8 mouse cellular contexts compared by ENCODE assay signal in the genomic region with DNA sequence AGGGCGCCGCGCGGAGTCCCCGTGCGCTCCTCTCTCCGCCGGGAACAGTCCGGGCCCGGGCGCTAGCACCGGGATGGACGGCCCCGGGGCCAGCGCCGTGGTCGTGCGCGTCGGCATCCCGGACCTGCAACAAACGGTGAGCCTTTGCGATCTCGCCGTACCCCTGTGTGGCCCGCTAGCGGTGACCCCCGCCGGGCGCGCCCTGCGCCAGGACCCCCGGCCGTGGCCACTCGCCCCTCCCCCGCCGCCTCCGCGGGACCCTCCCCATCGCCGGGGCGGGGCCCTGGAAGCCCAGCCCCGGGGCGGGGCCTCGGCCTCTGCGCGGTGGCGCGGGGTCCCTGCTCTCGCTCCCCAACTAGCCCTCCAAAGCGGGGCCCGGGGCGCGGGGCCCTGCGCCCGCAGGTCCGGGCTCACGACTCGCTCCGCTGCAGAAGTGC. TPM values are rescaled to one million over a fixed set of nuclear protein-coding genes. Genes with fewer than 3 reads are reported as not detected.
A peak's percentile ranks its signal among the peaks of the same experiment; 100 is the strongest.
DNase-seq lines count a peak whose midpoint lies in the region; ATAC-seq and TF ChIP-seq lines count a peak whose summit lies in the region.

No protein-coding gene starts in this region.

- no peak for DNase-seq in lung, adult 18-20 months
- peak; percentile 79 to 84 for DNase-seq in cerebellum, postnatal 25 days
- peak; percentile 82 for DNase-seq in kidney, postnatal 10 days
- peak; percentile 75 for DNase-seq in mesoderm, embryonic 11.5 days (ENCODE audit: low read depth, low spot score)
- peak; percentile 33 for DNase-seq in stomach, postnatal 0 days (ENCODE audit: low spot score)
- DNase-seq in adipocyte (ENCODE audit: low spot score), result no peak

- peak overlapping the region; percentile 60 for H3K9ac ChIP-seq in lung, embryonic 15.5 days
- H3K9ac ChIP-seq in heart, embryonic 11.5 days (ENCODE audit: low read depth, low read length), result peak overlapping the region; percentile 73
- H3K9ac ChIP-seq in stomach, postnatal 0 days (ENCODE audit: low read length), result peak overlapping the region; percentile 60

- H3K27ac ChIP-seq in lung, embryonic 15.5 days, result peak overlapping the region; percentile 36; the same call in 1 of the 2 replicates
- peak overlapping the region; percentile 59; the same call in 1 of the 2 replicates for H3K27ac ChIP-seq in heart, embryonic 11.5 days (ENCODE audit: low read depth, low read length)
- H3K27ac ChIP-seq in stomach, postnatal 0 days (replicated peaks), result no peak overlapping the region

- peaks cover 5% of the 10 kb centered on the region; the same call in 1 of the 2 replicates for H3K36me3 ChIP-seq in lung, embryonic 15.5 days
- peaks cover 2% of the 10 kb centered on the region; the same call in 1 of the 2 replicates for H3K36me3 ChIP-seq in heart, embryonic 11.5 days (ENCODE audit: control insufficient read depth, insufficient read depth, low read length)
- no peaks in the 10 kb centered on the region for H3K36me3 ChIP-seq in stomach, postnatal 0 days (ENCODE audit: control insufficient read depth, insufficient read depth, low read length)

- H3K4me2 ChIP-seq in lung, embryonic 15.5 days, result peak overlapping the region; percentile 92
- peak overlapping the region; percentile 92 for H3K4me2 ChIP-seq in heart, embryonic 11.5 days
- H3K4me2 ChIP-seq in stomach, postnatal 0 days (replicated peaks; ENCODE audit: low read depth), result peak overlapping the region; percentile 94

- ATAC-seq in lung, embryonic 15.5 days (ENCODE audit: borderline replicate concordance, extremely low read depth, low FRiP score, low TSS enrichment), result peak; percentile 75
- ATAC-seq in heart, embryonic 11.5 days (replicated peaks; ENCODE audit: insufficient number of reproducible peaks, low FRiP score, low TSS enrichment), result peak; percentile 64
- peak; percentile 53; the same call in 1 of the 2 replicates for ATAC-seq in stomach, postnatal 0 days (ENCODE audit: low FRiP score, low TSS enrichment)

- no peak for TF ChIP-seq EP300 in stomach, postnatal 0 days (optimal IDR thresholded peaks at IDR 0.05)

- H3K9me3 ChIP-seq in lung, embryonic 15.5 days, result no peaks in the 10 kb centered on the region
- H3K9me3 ChIP-seq in heart, embryonic 11.5 days (replicated peaks; ENCODE audit: control insufficient read depth, low read length), result no peaks in the 10 kb centered on the region
- H3K9me3 ChIP-seq in stomach, postnatal 0 days (ENCODE audit: control insufficient read depth, low read length), result no peaks in the 10 kb centered on the region

- WGBS in lung, embryonic 15.5 days, result 0% methylated on average over 15 of the region's 60 CpGs
- 1% methylated on average over 17 of the region's 60 CpGs for WGBS in heart, embryonic 11.5 days (ENCODE audit: insufficient replicate concordance)
- under 1% methylated on average over 26 of the region's 60 CpGs for WGBS in stomach, postnatal 0 days

- peaks cover 32% of the 10 kb centered on the region for H3K27me3 ChIP-seq in lung, embryonic 15.5 days
- peaks cover 43% of the 10 kb centered on the region for H3K27me3 ChIP-seq in heart, embryonic 11.5 days (ENCODE audit: control insufficient read depth, insufficient read depth, low read length)
- no peaks in the 10 kb centered on the region; the same call in 1 of the 2 replicates for H3K27me3 ChIP-seq in stomach, postnatal 0 days (ENCODE audit: control insufficient read depth, insufficient read depth, low read length)

- peak overlapping the region; percentile 79 for H3K4me3 ChIP-seq in lung, embryonic 15.5 days
- H3K4me3 ChIP-seq in heart, embryonic 11.5 days (ENCODE audit: low read depth, low read length), result peak overlapping the region; percentile 83
- H3K4me3 ChIP-seq in stomach, postnatal 0 days (ENCODE audit: low read depth, low read length), result peak overlapping the region; percentile 67

- no peak for TF ChIP-seq CTCF in stomach, postnatal 0 days (IDR thresholded peaks at IDR 0.05; ENCODE audit: low read depth)

- H3K4me1 ChIP-seq in lung, embryonic 15.5 days, result peaks cover 24% of the 10 kb centered on the region
- peaks cover 11% of the 10 kb centered on the region for H3K4me1 ChIP-seq in heart, embryonic 11.5 days (ENCODE audit: control insufficient read depth, insufficient read depth, low read length)
- no peaks in the 10 kb centered on the region for H3K4me1 ChIP-seq in stomach, postnatal 0 days (replicated peaks; ENCODE audit: control insufficient read depth, insufficient read depth)

RNA-seq across cellular contexts. Expression of a gene that starts 0.4 kb away (rescaled TPM):
- polyA plus RNA-seq in lung, embryonic 15.5 days (2015; fragmentation: Nextera tagmentation; extraction: Ambion mirVana), result 2.5 and 2.8 TPM in 2 replicates
- polyA plus RNA-seq in heart, embryonic 11.5 days (2014; fragmentation: Nextera tagmentation; extraction: Ambion mirVana), result 2.1 and 2.7 TPM in 2 replicates
- 0.35 and 0.40 TPM in 2 replicates for polyA plus RNA-seq in stomach, postnatal 0 days (2015; fragmentation: Nextera tagmentation; extraction: Ambion mirVana)

RNA-seq across cellular contexts. Expression of a gene that starts 22.6 kb away (rescaled TPM):
- 21.5 and 22.7 TPM in 2 replicates for polyA plus RNA-seq in lung, embryonic 15.5 days (2015; fragmentation: Nextera tagmentation; extraction: Ambion mirVana)
- polyA plus RNA-seq in heart, embryonic 11.5 days (2014; fragmentation: Nextera tagmentation; extraction: Ambion mirVana), result 9.4 TPM in 2 replicates
- 10.3 and 11.1 TPM in 2 replicates for polyA plus RNA-seq in stomach, postnatal 0 days (2015; fragmentation: Nextera tagmentation; extraction: Ambion mirVana)

RNA-seq across cellular contexts. Expression of a gene that starts 46.1 kb away (rescaled TPM):
- polyA plus RNA-seq in lung, embryonic 15.5 days (2015; fragmentation: Nextera tagmentation; extraction: Ambion mirVana), result 0.65 and 0.97 TPM in 2 replicates
- polyA plus RNA-seq in heart, embryonic 11.5 days (2014; fragmentation: Nextera tagmentation; extraction: Ambion mirVana), result 0.19 and 0.68 TPM in 2 replicates
- 1.6 and 1.9 TPM in 2 replicates for polyA plus RNA-seq in stomach, postnatal 0 days (2015; fragmentation: Nextera tagmentation; extraction: Ambion mirVana)

Comparison
In these comparisons a context has a peak if more than half of its experiments do, and no peak if none do; other contexts are left out.
1. DNase-seq: peak in cerebellum, postnatal 25 days (2 of 2), kidney, postnatal 10 days (single experiment), mesoderm, embryonic 11.5 days (single experiment) and stomach, postnatal 0 days (single experiment); none in lung, adult 18-20 months (0 of 2) and adipocyte (single experiment).
2. Peak in every context shown above with its lines, with median percentiles within 50 percentile points of each other: ATAC-seq, H3K4me2 ChIP-seq, H3K4me3 ChIP-seq and H3K9ac ChIP-seq.